Mouse (Mus musculus): ENCODE measurements at regions not wholly inside any gene's neighbourhood (a gene's known extent, or its start where the extent isn't known, plus 50 kb on each side); places are given as distances from the start of the nearest gene placed in this dataset.
"Not testable (repeated sequence)": the region's sequence is repeated elsewhere in the genome, so short reads cannot be mapped to it uniquely, and the experiment has no call there.

GRCm38 (mm10) chr2:135525779-135526178, 133.0 kb upstream of the Plcb4 start:
- no peak for DNase-seq

GRCm38 (mm10) chr2:135529619-135530018, 129.2 kb upstream of the Plcb4 start:
- DNase-seq = no peak

- no peak for DNase-seq
Observed at GRCm38 (mm10) chr2:135536303-135536871, 122.4 kb upstream of the Plcb4 start.

GRCm38 (mm10) chr2:135538022-135538421, 120.8 kb upstream of the Plcb4 start:
- no peak for DNase-seq

GRCm38 (mm10) chr2:135541058-135541457, 117.8 kb upstream of the Plcb4 start:
- DNase-seq = no peak

- DNase-seq = no peak
Observed at GRCm38 (mm10) chr2:135541930-135542329, 116.9 kb upstream of the Plcb4 start.

DNA sequence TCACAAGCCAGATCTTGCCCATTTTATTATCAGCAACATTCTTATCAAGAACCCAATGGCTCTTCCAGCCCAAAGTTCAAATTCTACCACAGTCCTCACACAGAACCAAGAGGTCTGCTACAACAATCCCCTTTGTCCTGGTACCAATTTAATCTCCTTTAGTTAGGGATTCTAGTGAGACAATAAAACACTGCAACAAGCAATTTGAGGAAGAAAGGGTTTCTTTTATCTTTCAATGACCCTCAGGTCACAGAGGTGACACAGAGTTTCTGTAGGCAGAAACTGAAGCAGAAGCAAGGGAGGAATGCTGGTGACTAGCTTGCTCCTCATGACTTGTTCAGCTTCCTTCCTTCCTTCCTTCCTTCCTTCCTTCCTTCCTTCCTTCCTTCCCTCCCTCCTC, 113.9 kb upstream of the Plcb4 start:
- DNase-seq = no peak

- DNase-seq = no peak
Observed at GRCm38 (mm10) chr2:135547966-135548365, 110.8 kb upstream of the Plcb4 start.

- peak; percentile 23 for DNase-seq
Observed at GRCm38 (mm10) chr2:135553031-135553430, 105.8 kb upstream of the Plcb4 start.

DNA sequence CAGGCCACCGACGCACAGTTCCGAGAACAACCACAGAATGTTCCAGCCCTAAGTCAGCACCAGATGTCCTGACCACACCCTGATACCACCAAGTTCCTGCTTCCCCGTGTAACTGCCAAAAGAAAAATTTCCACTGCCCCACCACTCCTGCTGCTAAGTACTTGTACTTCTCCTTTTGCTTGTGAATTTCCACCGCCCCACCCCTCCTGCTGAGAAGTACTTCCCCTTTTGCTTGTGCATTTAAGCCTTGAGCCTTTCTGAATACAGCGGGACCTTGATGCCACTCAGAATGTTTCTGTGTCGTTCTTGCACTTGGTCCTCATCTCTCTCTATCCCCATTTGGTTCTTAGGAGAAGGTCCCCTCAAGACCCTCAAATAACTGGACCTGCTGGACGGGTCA, 100.8 kb upstream of the Plcb4 start:
- not testable (repeated sequence) for DNase-seq

DNA sequence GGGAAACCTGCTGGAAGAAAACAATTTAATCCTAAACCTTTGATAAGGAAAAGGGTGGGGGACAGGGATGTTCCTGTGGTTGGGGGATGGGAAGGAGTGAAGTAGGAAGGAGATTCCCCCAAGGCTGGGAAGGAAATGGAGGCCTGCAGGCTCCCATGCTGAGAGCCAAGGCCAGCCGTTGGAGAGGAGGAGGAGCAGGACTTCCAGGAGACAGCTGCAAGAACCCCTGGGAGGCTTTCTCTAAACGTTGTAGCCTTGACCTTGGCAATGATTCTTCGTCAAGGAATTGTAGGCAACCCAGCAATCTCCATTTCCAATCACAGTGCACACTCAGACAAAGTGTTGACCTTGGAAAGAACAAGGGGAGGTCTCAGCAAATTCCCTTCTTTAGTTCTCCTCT, 99.5 kb upstream of the Plcb4 start:
- DNase-seq = no peak

DNA sequence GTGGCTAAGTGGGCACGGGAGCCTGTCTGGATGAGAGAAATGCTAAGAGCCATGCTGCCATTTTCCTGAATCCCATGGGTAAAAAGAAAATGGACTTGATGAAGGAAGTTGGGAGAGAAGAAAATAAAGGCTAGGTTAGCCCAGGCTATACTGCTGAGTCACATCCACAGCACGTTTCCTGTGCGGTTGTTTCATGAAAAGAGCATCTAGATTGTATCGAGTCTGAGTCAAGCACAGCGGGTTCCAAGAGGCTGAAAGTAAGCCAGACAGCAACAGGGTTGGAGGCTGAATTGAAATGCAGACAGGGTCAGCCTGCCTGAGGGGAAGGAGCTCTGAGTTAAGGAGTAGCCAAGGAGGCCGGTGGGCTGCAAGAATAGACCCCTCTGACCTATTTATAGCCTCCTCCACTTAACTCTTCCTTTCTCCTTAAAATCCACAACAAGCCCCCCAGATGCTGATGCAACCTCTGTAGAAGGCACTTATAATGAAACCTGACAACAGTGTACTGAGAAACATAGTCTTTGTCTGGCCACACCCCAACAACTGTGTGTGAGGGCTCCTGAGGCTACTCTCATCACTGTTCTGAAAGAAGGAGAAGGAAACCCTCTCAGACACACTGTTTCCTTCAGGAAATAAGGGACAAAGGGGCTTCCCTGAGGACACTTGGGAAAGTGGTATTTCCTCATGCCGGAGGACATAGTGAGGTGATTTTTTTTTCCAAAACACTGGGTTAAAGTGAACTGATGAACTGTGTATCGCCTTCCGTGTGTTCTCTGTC, 98.7 kb upstream of the Plcb4 start:
- DNase-seq = no peak

DNA sequence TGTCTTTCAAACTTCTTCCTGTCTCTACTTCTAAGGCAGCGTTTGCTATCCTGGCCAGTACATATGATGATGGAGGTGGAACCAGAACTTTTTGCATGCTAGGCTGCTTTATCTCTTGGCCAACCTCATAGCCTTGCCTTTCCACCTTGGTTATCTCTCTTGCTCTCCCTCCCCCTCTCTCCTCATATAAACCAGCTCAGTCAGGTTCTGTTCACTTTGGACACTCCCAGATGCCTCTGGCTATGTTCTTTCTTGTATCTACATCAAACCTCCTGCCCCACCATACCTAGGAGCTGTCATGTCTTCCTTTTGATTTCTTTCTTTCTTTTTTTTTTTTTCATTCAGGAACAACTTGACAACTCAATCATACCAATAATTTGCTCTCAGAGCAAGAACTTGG, 98.0 kb upstream of the Plcb4 start:
- DNase-seq = no peak

DNA sequence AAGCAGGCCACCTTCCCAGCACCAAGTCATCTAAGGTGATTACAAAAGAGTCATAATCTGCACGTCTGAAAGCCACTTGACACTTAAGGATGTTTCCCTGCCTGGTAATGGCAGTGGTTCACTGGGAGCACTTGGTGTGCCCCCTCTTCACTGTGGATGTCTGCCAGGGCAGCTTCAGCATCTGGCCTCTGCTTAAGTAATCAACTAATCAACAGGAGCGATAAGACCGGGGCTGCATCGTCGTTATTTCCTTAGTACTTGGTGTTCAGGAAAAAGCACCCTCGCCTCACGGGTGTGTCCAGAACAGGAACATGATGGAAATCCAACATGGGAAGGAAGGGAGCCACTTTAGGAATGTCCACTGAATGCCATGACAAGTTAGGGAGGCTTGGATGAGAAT, 97.1 kb upstream of the Plcb4 start:
- DNase-seq = no peak

DNA sequence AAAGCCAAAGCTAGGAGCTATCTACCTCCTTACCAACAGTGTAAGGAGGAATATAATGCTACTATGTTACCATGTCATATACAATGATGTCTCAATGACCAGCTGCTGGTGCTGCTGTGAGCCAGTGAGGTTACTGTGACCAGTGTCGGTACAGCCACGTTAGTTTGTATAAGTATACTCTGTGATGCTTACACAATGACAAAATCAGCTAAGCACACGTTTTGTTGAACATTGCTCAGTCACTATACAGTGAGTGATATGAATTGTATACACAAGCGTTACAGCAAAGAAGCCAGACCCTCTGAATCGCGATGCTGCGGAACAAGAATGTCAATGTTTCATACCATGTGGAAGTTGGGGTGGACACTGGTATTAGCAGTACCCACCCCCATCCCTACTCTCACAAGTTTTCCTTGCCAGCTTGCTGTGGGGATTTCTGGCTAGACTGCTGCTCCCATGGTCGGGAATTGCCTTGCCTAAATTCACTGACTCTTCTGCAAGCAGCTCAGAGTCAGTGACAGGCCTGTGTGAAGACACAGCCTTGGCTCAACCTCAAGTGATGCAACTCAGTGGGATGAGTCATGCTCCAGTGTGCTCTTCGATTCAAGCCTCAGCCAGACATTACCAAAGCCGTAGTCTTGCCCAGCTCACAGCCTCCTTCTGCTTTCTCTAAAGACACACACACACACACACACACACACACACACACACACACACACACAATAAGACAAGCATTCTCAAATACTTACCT, 96.5 kb upstream of the Plcb4 start:
- DNase-seq = peak; percentile 72

GRCm38 (mm10) chr2:135564231-135564630, 94.6 kb upstream of the Plcb4 start:
- no peak for DNase-seq

- DNase-seq = no peak
Observed at GRCm38 (mm10) chr2:135568350-135568749, 90.5 kb upstream of the Plcb4 start.

GRCm38 (mm10) chr2:135571599-135571998, 87.2 kb upstream of the Plcb4 start:
- DNase-seq = no peak

- no peak for DNase-seq
Observed at GRCm38 (mm10) chr2:135577228-135577627, 81.6 kb upstream of the Plcb4 start.

DNA sequence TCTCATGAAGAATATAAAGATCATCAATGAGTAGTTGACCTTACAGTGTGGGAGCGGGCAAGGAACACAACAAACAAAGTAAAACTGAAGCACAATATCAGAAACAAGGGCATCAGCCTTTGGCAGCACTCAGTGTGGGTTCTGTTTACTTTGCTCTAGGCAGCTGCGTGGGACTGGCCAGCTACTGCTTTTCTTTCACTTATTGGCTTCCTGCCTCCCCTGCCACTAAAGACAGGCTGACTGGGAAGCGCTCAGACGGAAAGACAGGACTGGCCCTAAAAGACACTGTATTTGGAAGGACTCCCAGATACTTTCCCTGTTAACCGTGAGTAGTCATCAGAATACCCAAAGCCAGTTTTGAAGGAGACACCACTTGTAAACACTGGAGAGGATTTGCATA, 80.7 kb upstream of the Plcb4 start:
- no peak for DNase-seq

GRCm38 (mm10) chr2:135579514-135579913, 79.3 kb upstream of the Plcb4 start:
- no peak for DNase-seq

DNA sequence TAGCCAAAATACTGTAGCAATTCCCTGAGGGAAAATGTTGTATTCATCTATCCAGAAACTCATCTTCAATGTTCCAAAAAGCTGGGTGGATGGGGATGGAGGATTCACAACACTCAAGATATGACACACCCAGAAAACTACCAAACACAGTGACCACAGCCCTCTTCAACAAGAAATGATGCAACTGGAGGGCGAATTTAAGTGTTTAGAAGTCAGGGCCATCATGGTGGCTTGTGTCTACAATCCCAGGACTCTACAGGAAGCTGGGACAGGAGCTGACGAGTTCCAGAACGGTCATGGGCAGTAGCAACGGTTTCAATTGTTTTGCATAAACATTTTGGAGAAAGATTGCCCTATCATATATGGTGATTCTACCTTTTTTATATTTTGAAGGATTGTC, 78.8 kb upstream of the Plcb4 start:
- DNase-seq = no peak

DNA sequence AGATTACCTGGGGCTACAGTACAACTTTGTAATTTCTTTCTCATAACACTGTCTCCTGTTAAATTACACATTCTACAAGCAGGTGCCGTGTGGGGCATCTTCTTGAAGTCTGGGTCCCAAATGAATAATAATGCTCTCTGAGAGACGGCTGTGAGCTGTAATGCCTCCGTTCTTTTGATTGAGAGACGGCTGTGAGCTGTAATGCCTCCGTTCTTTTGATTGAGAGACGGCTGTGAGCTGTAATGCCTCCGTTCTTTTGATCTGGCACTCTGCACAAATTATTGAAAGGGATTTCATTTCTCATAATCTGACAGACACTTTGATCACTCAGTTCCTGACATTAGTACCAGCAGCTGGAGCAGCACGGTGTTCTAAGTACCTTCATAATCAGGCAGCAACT, 76.5 kb upstream of the Plcb4 start:
- DNase-seq = no peak

- DNase-seq = no peak
Observed at GRCm38 (mm10) chr2:135606306-135606705, 52.5 kb upstream of the Plcb4 start.
